Mouse (Mus musculus) forebrain, embryonic 12.5 days (tissue): ENCODE data around the gene Glce. TPM values are rescaled to one million over a fixed set of nuclear protein-coding genes. Genes with fewer than 3 reads are reported as not detected.

Experiments used
- ATAC-seq: fragments of 200-750 bp; cut with Nextera tagmentation; 2 replicates; pipeline ENCODE4 v1.8.0; 2017; ENCODE audit warnings: moderate TSS enrichment; ENCODE audit not compliant: low FRiP score
- H3K27ac ChIP-seq: fragments of 300-500 bp; sonication (generic); 2 replicates; pipeline ENCODE4 v1.5.1; 2016; ENCODE audit warnings: mild to moderate bottlenecking
- H3K27me3 ChIP-seq: fragments of 300-500 bp; sonication (generic); 2 replicates; pipeline ENCODE4 v1.6.1; 2016; ENCODE audit warnings: mild to moderate bottlenecking
- H3K36me3 ChIP-seq: fragments of 300-500 bp; sonication (generic); replicated peaks from 2 replicates; pipeline ENCODE4 v1.6.1; 2016; ENCODE audit warnings: mild to moderate bottlenecking
- H3K4me1 ChIP-seq: fragments of 300-500 bp; sonication (generic); 2 replicates; pipeline ENCODE4 v1.6.1; 2016
- H3K4me2 ChIP-seq: fragments of 300-500 bp; sonication (generic); 2 replicates; pipeline ENCODE4 v1.6.1; 2016; ENCODE audit warnings: mild to moderate bottlenecking, moderate library complexity
- H3K4me3 ChIP-seq: fragments of 300-500 bp; sonication (generic); replicated peaks from 2 replicates; pipeline ENCODE4 v1.5.1; 2016; ENCODE audit warnings: mild to moderate bottlenecking
- H3K9ac ChIP-seq: fragments of 300-500 bp; sonication (generic); 2 replicates; pipeline ENCODE4 v1.6.1; 2016; ENCODE audit warnings: mild to moderate bottlenecking
- H3K9me3 ChIP-seq: fragments of 300-500 bp; sonication (generic); 2 replicates; pipeline ENCODE4 v1.6.1; 2016
- WGBS: fragments of 180-500 bp; shearing (Covaris S2); methylation state at CpG from one replicate; pipeline ENCODE4 v1.1.7; 2016; 5-methylcytosine and 5-hydroxymethylcytosine counted together
- polyA plus RNA-seq: library from polyadenylated mRNA; unstranded; fragments of >200 nt; fragmentation: Nextera tagmentation; extraction: Ambion mirVana; gene quantifications from 2 replicates; pipeline ENCODE4 v1.2.1, GENCODE M21; 2016

Gene Glce
- polyA plus RNA-seq: 17.9 and 19.6 TPM in 2 replicates

DNA sequence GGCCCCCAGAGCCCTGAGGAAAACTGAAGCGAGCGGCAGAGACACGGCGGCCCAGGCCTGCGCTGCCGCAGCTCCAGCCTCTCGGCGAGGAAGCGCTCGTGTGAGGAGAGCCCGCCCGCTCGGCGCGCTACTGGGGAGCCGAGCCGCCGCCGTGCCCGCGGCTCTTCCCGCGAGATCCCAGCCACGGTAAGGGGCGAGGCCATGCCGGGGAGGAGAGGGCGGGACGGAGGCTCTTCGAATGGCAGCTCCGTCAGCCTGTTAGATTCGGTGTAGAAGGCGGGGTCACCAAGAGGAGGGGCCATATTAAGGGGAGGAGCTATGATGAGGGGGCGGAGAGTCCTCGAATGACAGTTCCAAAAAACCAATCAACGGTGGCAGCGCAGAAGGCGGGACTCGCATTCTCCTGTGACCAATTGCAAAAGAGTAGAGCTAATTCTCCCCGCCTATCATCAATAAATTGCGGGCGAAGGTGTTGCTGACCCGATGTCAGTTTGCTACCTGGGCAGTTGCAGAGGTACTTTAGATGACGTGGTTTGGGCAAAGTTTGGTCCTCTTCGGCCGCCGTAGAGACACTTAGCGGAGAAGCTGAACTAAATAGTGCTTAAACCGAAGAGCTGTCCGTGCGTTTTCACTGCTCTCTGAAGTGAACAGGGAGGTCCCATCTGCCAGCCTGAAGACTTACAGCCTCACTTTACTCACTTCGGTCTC lies at the start of gene Glce:
Glce (minus strand) TSS at position 148 of the 708 bp plus-strand sequence.
- Histone ChIP-seq H3K9ac (peak within 1 kb of the TSS; percentile 89), H3K4me1 (peaks cover 19% of the 10 kb centered on the region), H3K27me3 (0 out of 2 replicates have a peak, but pooled peaks cover 2% of the 10 kb centered on the region), H3K9me3 (no peaks in the 10 kb centered on the region), H3K27ac (peak within 1 kb of the TSS; percentile 90), H3K4me2 (peak within 1 kb of the TSS; percentile 77), H3K36me3 (no peaks in the 10 kb centered on the region), H3K4me3 (peak within 1 kb of the TSS; percentile 61)
- ATAC-seq: peak; percentile 98
- WGBS: under 1% methylated on average over 46 of the region's 51 CpGs

DNA sequence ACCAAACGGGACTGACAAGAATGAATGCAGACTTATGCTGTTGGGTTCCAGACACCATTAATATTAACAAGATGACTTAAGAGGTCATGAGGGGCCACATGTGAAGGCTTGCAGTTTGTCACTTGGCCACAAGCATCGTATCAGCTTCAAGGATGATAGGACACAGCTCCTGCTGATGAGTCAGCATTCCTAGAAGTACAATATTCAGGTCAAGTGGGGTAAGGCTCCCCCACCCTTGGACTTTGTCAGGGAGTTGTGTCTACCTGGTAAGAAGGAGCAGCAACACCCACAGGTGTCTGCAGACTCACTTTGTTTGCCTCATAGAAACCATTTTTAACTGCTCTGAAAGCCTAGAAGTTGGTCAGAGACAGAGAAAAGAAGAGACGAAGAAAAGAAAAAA lies 49.8 kb upstream of the Glce start:
- Histone ChIP-seq H3K9ac (no peak overlapping the region), H3K4me2 (no peak overlapping the region), H3K4me1 (peaks cover 10% of the 10 kb centered on the region), H3K27me3 (no peaks in the 10 kb centered on the region), H3K9me3 (0 out of 2 replicates have a peak, but pooled peaks cover 2% of the 10 kb centered on the region), H3K36me3 (no peaks in the 10 kb centered on the region), H3K4me3 (no peak overlapping the region), H3K27ac (no peak overlapping the region)
- no peak for ATAC-seq
- 87% methylated on average over 3 of the region's 3 CpGs for WGBS

DNA sequence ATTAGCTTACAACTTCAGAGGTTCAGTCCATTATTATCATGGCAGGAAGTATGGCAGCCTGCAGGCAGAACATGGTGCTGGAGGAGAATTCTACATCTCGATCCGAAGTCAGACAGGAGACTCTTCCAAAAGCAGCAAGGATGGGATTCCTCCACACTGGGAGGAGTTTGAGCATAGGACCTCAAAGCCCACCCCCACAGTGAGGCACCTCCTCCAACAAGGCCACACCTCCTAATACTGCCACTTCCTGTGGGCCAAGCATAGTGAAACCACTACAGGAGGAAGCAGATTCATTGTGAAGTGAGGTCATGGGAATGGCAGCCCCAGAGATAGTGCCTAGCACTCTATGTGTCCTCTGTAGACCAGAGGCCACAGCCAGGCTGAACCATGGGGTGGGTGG lies 48.5 kb upstream of the Glce start:
- Histone ChIP-seq H3K9me3 (0 out of 2 replicates have a peak, but pooled peaks cover 2% of the 10 kb centered on the region), H3K36me3 (no peaks in the 10 kb centered on the region), H3K4me1 (peaks cover 22% of the 10 kb centered on the region), H3K27me3 (0 out of 2 replicates have a peak, but pooled peaks cover 2% of the 10 kb centered on the region), H3K27ac (no peak overlapping the region), H3K4me3 (no peak overlapping the region), H3K9ac (no peak overlapping the region), H3K4me2 (no peak overlapping the region)
- WGBS: 96% methylated on average over 2 of the region's 2 CpGs
- no peak for ATAC-seq

GRCm38 (mm10) chr9:62166621-62167020 lies 44.2 kb upstream of the Glce start:
- Histone ChIP-seq H3K27ac (peak overlapping the region; percentile 65; the same call in 1 of the 2 replicates), H3K9me3 (no peaks in the 10 kb centered on the region), H3K4me1 (peaks cover 31% of the 10 kb centered on the region), H3K4me3 (no peak overlapping the region), H3K4me2 (no peak overlapping the region), H3K27me3 (0 out of 2 replicates have a peak, but pooled peaks cover 3% of the 10 kb centered on the region), H3K9ac (no peak overlapping the region), H3K36me3 (no peaks in the 10 kb centered on the region)
- WGBS: 54% methylated on average over 5 of the region's 5 CpGs
- no peak for ATAC-seq

DNA sequence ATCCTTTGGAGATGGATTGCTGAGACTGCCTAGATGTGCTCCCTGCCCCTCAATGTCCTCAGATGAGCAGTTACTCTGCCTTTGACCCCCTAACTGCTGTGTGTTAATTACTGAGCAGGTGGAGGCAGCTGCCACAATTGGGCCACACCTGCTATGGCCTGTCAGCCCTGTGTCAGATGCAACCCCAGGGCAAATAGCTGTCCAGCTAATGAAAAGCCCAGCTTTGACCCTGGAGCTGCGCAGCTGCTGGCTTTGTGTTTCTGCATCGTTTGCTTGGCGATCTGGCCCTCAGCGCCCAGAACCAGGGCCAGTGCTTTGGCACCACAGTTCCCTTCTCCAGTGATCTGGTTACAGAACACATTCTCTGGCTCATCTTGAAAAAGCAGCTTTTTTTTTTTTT lies 43.7 kb upstream of the Glce start:
- peak; percentile 33; the same call in 1 of the 2 replicates for ATAC-seq
- H3K27ac ChIP-seq: peak overlapping the region; percentile 65
- no peak overlapping the region for H3K4me3 ChIP-seq
- peaks cover 31% of the 10 kb centered on the region for H3K4me1 ChIP-seq
- WGBS: 24% methylated on average over 4 of the region's 4 CpGs
- H3K9me3 ChIP-seq: no peaks in the 10 kb centered on the region
- 0 out of 2 replicates have a peak, but pooled peaks cover 3% of the 10 kb centered on the region for H3K27me3 ChIP-seq
- H3K9ac ChIP-seq: no peak overlapping the region
- H3K36me3 ChIP-seq: no peaks in the 10 kb centered on the region
- no peak overlapping the region for H3K4me2 ChIP-seq

DNA sequence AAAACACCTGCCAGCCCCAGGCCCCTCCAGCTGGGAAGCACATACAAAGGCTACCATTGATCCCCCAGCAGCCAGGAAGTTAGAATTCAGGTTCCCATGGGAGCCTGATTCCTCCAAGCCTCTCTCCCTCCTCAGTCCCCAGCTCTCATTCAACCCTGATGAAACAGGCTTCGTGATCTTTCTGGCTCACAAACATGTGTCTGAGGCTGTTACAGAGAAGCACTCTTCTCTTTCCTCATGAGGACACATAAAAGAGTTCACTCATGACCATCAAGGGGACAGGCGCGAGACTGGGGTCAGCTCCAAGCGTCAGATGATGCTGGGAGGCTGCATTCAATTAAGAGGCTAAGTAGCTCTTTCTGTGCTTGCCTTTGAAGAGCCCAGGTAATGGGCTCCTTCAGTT lies 40.4 kb upstream of the Glce start:
- Histone ChIP-seq H3K4me2 (no peak overlapping the region), H3K4me3 (no peak overlapping the region), H3K4me1 (peaks cover 24% of the 10 kb centered on the region), H3K9me3 (no peaks in the 10 kb centered on the region), H3K27ac (no peak overlapping the region), H3K9ac (no peak overlapping the region), H3K36me3 (no peaks in the 10 kb centered on the region), H3K27me3 (0 out of 2 replicates have a peak, but pooled peaks cover 3% of the 10 kb centered on the region)
- 42% methylated on average over 4 of the region's 4 CpGs for WGBS
- no peak for ATAC-seq

DNA sequence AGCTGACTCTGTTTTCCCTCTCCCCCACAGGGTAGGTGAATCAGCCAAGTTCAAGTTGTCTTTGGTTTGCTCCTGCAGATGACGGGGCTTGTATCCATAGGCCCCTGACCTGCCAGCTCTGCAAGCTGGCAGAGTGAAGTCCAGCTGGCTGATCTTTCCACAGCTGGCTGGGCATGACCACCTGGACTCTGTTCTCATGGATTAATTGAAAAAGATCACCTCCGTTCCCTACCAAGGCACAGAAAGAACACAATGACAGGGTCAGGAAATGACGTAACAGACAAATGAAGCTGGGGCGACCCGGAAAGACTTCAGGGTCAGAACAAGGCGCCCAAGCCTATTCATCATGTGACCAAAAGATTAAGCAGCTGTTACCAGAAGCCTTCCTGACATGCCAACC lies 38.3 kb upstream of the Glce start:
- Histone ChIP-seq H3K4me2 (no peak overlapping the region), H3K9me3 (no peaks in the 10 kb centered on the region), H3K4me1 (peaks cover 8% of the 10 kb centered on the region), H3K9ac (no peak overlapping the region), H3K27me3 (no peaks in the 10 kb centered on the region; the same call in 1 of the 2 replicates), H3K36me3 (no peaks in the 10 kb centered on the region), H3K4me3 (no peak overlapping the region), H3K27ac (no peak overlapping the region)
- 79% methylated on average over 6 of the region's 6 CpGs for WGBS
- no peak for ATAC-seq

DNA sequence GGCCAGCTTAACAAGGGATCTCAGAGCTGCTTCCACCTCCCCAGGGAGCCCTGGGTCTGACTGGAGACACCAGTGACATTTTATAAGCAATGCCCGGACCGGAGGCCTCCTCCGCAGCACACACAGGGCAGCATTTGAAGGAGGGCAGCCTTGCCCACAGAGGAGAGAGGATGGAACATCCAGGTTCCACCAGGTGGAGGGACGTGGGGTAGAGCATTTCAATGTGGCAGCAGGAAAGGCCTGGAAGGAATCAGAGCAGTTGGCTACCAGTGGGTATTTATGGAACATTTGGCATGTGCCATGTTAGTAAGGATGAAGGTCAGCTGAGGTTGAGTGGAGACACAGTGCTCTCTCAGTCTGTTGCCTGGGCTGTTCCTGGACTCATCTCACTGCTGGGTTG lies 36.3 kb upstream of the Glce start:
- H3K4me2 ChIP-seq: no peak overlapping the region
- H3K36me3 ChIP-seq: no peaks in the 10 kb centered on the region
- H3K27ac ChIP-seq: no peak overlapping the region
- no peak for ATAC-seq
- no peaks in the 10 kb centered on the region; the same call in 1 of the 2 replicates for H3K27me3 ChIP-seq
- peaks cover 13% of the 10 kb centered on the region for H3K4me1 ChIP-seq
- no peak overlapping the region for H3K4me3 ChIP-seq
- no peaks in the 10 kb centered on the region for H3K9me3 ChIP-seq
- WGBS: 83% methylated on average over 4 of the region's 4 CpGs
- H3K9ac ChIP-seq: no peak overlapping the region

DNA sequence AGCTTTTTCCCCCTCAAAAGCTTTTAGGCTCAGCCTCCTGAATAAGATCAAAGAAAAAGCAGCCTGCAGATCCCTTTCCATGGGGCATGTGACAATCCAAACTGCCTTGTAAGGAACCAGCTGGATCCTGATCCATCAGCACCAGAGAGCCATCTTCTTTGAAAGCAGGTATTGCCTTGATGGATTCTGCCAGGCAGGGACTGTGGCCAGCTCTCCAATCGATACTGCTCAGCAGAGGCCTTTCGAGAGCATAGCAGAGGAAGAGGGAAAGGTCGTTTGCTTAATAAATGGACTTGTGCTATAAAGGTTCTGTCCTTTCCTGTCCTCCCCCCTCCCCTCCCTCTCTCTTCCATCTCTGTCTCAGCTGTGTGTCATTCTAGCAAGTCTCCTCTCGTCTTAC lies 33.4 kb upstream of the Glce start:
- Histone ChIP-seq H3K27me3 (no peaks in the 10 kb centered on the region; the same call in 1 of the 2 replicates), H3K9me3 (no peaks in the 10 kb centered on the region), H3K36me3 (no peaks in the 10 kb centered on the region), H3K27ac (no peak overlapping the region), H3K4me1 (peaks cover 6% of the 10 kb centered on the region), H3K4me3 (no peak overlapping the region), H3K9ac (no peak overlapping the region), H3K4me2 (no peak overlapping the region)
- ATAC-seq: no peak
- 49% methylated on average over 4 of the region's 4 CpGs for WGBS

DNA sequence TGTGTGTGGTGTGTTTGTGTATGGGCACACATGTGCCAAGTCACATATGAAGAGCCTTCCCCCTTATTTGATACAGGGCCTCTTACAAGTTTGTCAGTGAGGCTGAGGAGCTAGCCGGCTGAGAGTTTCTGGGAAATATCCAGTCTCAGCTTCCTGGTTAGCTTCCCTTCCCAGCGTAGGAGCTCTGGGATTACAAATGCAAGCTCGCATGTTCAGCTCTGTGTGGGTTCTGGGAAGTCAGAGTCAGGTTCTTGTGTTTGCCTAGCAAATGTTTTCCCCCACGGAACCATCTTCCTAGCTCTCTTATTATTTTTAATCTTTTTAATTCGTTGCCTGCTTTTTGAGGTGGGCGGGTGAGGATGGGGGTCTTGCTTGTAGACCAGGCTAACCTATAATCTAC lies 32.9 kb upstream of the Glce start:
- Histone ChIP-seq H3K27ac (no peak overlapping the region), H3K4me2 (no peak overlapping the region), H3K27me3 (no peaks in the 10 kb centered on the region; the same call in 1 of the 2 replicates), H3K9me3 (no peaks in the 10 kb centered on the region), H3K9ac (no peak overlapping the region), H3K4me3 (no peak overlapping the region), H3K4me1 (peaks cover 6% of the 10 kb centered on the region), H3K36me3 (no peaks in the 10 kb centered on the region)
- ATAC-seq: no peak
- 88% methylated on average over 6 of the region's 6 CpGs for whole genome bisulfite sequencing

- Histone ChIP-seq H3K9me3 (no peaks in the 10 kb centered on the region), H3K27me3 (no peaks in the 10 kb centered on the region; the same call in 1 of the 2 replicates), H3K36me3 (no peaks in the 10 kb centered on the region), H3K9ac (no peak overlapping the region), H3K4me3 (no peak overlapping the region), H3K27ac (no peak overlapping the region), H3K4me1 (peaks cover 6% of the 10 kb centered on the region), H3K4me2 (no peak overlapping the region)
- 76% methylated on average over 7 of the region's 7 CpGs for WGBS
- no peak for ATAC-seq
Measured at GRCm38 (mm10) chr9:62154956-62155355, 32.5 kb upstream of the Glce start.

- WGBS: 81% methylated on average over 3 of the region's 3 CpGs
- Histone ChIP-seq H3K4me2 (no peak overlapping the region), H3K27ac (no peak overlapping the region), H3K9ac (no peak overlapping the region), H3K36me3 (no peaks in the 10 kb centered on the region), H3K9me3 (no peaks in the 10 kb centered on the region), H3K27me3 (no peaks in the 10 kb centered on the region; the same call in 1 of the 2 replicates), H3K4me3 (no peak overlapping the region), H3K4me1 (peaks cover 6% of the 10 kb centered on the region)
- ATAC-seq: no peak
Measured at GRCm38 (mm10) chr9:62154551-62154950, 32.1 kb upstream of the Glce start.

DNA sequence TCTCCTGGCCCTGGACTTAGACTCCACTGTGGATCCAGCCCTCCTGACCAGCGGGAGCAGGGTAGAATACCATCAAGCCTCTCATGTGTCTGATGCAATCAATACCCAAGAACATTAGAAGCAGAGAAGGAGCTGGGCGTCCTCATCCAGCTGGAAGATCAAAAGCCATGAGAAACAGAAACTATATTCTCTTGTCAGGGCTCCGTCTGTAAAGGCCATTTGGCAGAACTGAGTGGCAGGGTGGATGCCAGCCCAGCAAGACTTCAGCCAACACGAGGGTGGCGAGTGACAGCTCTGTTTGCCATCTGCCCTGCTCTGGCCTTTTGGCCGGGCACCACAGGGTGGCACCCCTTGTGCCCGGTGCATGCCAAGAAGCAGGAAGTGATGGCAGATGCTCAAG lies 30.8 kb upstream of the Glce start:
- Histone ChIP-seq H3K27ac (no peak overlapping the region), H3K4me1 (peaks cover 6% of the 10 kb centered on the region), H3K9me3 (no peaks in the 10 kb centered on the region), H3K27me3 (no peaks in the 10 kb centered on the region; the same call in 1 of the 2 replicates), H3K4me2 (no peak overlapping the region), H3K9ac (no peak overlapping the region), H3K36me3 (no peaks in the 10 kb centered on the region), H3K4me3 (no peak overlapping the region)
- WGBS: 90% methylated on average over 7 of the region's 7 CpGs
- no peak for ATAC-seq
